Mouse (Mus musculus) limb, embryonic 14.5 days (tissue): ENCODE data around the gene Best1. TPM values are rescaled to one million over a fixed set of nuclear protein-coding genes. Genes with fewer than 3 reads are reported as not detected.

ENCODE experiments used
- ATAC-seq: fragments of 200-750 bp; cut with Nextera tagmentation; 2 replicates; pipeline ENCODE4 v1.8.0; 2017; ENCODE audit warnings: low read depth, moderate number of reproducible peaks, moderate TSS enrichment; ENCODE audit not compliant: low FRiP score
- DNase-seq: peaks from one replicate; pipeline ENCODE4 v3.0.0-alpha.2; 2015; ENCODE audit warnings: low spot score
- H3K27ac ChIP-seq: fragments of 300-500 bp; sonication (generic); replicated peaks from 2 replicates; pipeline ENCODE4 v1.5.1; 2014; ENCODE audit warnings: low read depth, mild to moderate bottlenecking, low read length, moderate library complexity, mixed read lengths
- H3K27me3 ChIP-seq: fragments of 300-500 bp; sonication (generic); 2 replicates; pipeline ENCODE4 v1.6.1; 2014; ENCODE audit warnings: low read length, mixed read lengths; ENCODE audit not compliant: control insufficient read depth, insufficient read depth
- H3K36me3 ChIP-seq: fragments of 300-500 bp; sonication (generic); 2 replicates; pipeline ENCODE4 v1.6.1; 2014; ENCODE audit warnings: mild to moderate bottlenecking, low read length, moderate library complexity, mixed read lengths; ENCODE audit not compliant: control insufficient read depth, insufficient read depth
- H3K4me1 ChIP-seq: fragments of 300-500 bp; sonication (generic); 2 replicates; pipeline ENCODE4 v1.6.1; 2014; ENCODE audit warnings: antibody characterized with exemption, low read length, mixed read lengths; ENCODE audit not compliant: control insufficient read depth, insufficient read depth
- H3K4me2 ChIP-seq: fragments of 300-500 bp; sonication (generic); replicated peaks from 2 replicates; pipeline ENCODE4 v1.6.1; 2014; ENCODE audit warnings: low read depth, mild to moderate bottlenecking, low read length, moderate library complexity; ENCODE audit not compliant: severe bottlenecking
- H3K4me3 ChIP-seq: fragments of 300-500 bp; sonication (generic); replicated peaks from 2 replicates; pipeline ENCODE4 v1.5.1; 2014; ENCODE audit warnings: low read length
- H3K9ac ChIP-seq: fragments of 300-500 bp; sonication (generic); 2 replicates; pipeline ENCODE4 v1.6.1; 2014; ENCODE audit warnings: mild to moderate bottlenecking, low read depth, low read length, moderate library complexity; ENCODE audit not compliant: severe bottlenecking
- H3K9me3 ChIP-seq: fragments of 300-500 bp; sonication (generic); 2 replicates; pipeline ENCODE4 v1.6.1; 2016; ENCODE audit warnings: low read length; ENCODE audit not compliant: control insufficient read depth
- POLR2A ChIP-seq: fragments of 200-500 bp; IDR thresholded peaks from 2 replicates; pipeline ENCODE4 v1.8.0; 2012; ENCODE audit warnings: inconsistent platforms, mild to moderate bottlenecking, moderate library complexity, borderline replicate concordance; ENCODE audit not compliant: insufficient read depth, insufficient read length; ENCODE audit errors: extremely low read depth
- WGBS: fragments of 180-500 bp; shearing (Covaris S2); extraction: QIAGEN DNeasy Blood & Tissue Kit; methylation state at CpG from one replicate; pipeline ENCODE4 v1.1.7; 2014; 5-methylcytosine and 5-hydroxymethylcytosine counted together
- polyA plus RNA-seq, 2 experiments: library from polyadenylated mRNA; depleted of rRNA in 1 of 2; stranded (reverse) in 1 of 2; unstranded in 1 of 2; fragments of >200 nt; fragmentation: Nextera tagmentation in 1 of 2; extraction: Ambion mirVana in 1 of 2; gene quantifications; 2 replicates each; pipeline versions ENCODE4 v1.2.1 to v1.2.3; 2012 to 2014

Gene Best1
- polyA plus RNA-seq, 2 experiments, result 1.5 to 1.7 TPM

DNA sequence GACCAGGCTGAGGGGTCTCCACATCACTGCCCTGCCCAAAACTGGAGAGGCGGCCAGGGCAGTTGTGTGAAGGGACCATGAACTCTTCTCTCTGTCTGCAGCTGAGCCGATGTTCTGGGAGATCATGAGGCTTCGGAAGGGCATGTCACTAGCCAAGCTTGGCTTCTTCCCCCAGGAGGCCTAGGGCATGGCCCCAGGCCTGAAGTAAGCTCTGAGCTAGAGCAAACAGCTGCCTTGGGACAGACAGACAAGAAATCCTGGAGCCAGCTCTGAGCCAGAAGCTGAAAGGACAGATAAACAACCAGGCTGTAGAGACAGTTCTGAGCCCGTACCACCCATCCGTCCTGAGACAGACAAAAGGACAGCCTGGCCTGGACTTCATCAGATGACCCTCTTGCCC, 32.9 kb upstream of the Best1 start:
- no peak overlapping the region for H3K27ac ChIP-seq

DNA sequence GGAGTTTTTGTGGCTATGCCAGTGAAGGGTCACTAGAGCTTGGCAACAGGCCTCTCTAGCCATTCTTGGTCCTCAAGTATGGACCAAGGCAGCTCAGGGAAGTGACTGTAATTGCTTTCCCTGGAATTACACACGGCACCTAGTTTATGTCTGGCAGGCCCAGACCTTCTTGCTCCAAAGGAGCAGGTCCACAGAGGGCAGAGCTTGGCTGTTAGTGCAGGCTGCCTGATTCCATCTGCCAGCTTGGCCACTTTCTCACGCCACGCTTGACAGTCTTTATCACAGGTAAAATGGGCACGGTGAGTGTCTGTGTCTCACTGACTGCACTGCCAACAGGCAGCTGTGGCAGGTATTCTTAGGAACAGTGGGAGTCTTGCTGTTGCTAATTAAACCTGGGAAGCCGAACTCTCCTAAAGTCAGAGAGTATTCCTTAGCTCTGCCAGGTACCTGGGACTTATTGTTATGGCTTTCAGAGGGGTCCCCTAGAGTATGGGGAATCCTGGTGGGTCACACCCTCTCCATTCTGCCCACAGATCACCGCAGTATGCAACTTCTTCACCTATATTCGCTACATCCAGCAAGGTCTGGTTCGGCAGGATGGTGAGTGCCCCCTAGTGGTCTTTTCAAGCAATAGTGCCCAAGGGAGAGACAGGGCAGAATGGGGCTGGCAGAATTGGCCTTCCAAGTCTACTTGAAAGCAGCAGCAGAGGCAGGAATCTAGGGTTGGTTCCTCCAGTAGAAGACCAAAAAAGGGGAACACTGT, 32.0 kb upstream of the Best1 start:
- Histone ChIP-seq H3K9ac (no peak overlapping the region), H3K36me3 (peaks cover 41% of the 10 kb centered on the region), H3K4me3 (no peak overlapping the region), H3K27me3 (no peaks in the 10 kb centered on the region), H3K4me2 (no peak overlapping the region), H3K9me3 (no peaks in the 10 kb centered on the region), H3K27ac (no peak overlapping the region), H3K4me1 (no peaks in the 10 kb centered on the region)
- 39% methylated on average over 8 of the region's 8 CpGs for WGBS
- DNase-seq, result peak; percentile 78
- ATAC-seq, result no peak
- no peak for TF ChIP-seq POLR2A

More for the DNA sequence above, 32.9 kb upstream of the Best1 start:
- Histone ChIP-seq H3K9me3 (no peaks in the 10 kb centered on the region), H3K9ac (no peak overlapping the region), H3K4me2 (no peak overlapping the region), H3K27me3 (no peaks in the 10 kb centered on the region), H3K36me3 (peaks cover 31% of the 10 kb centered on the region), H3K4me1 (0 out of 2 replicates have a peak, but pooled peaks cover 4% of the 10 kb centered on the region), H3K4me3 (no peak overlapping the region)
- DNase-seq, result no peak
- WGBS, result 82% methylated on average over 5 of the region's 5 CpGs
- no peak for ATAC-seq
- no peak for TF ChIP-seq POLR2A

DNA sequence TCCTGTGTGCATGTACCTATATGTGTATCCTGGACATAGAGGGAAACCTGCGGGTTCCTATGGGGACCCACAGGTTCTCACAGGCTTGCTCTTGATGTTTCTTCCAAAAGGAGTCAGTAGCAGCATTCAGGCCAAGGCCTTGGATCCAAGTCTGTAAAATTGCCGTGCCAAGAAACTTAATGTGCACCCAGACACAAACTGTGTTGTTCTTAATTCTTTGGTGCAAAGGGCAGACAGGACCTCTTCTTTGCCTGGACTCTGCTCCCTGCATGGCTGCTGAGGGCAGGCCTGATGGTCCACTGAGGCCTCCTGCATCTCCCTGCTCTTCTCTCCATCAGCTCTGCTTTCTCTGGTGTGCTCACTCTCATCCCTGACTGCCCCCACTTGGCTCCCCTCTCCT, 28.3 kb upstream of the Best1 start:
- WGBS, result 92% methylated on average over 2 of the region's 2 CpGs
- TF ChIP-seq POLR2A, result no peak
- H3K36me3 ChIP-seq, result peaks cover 52% of the 10 kb centered on the region

DNA sequence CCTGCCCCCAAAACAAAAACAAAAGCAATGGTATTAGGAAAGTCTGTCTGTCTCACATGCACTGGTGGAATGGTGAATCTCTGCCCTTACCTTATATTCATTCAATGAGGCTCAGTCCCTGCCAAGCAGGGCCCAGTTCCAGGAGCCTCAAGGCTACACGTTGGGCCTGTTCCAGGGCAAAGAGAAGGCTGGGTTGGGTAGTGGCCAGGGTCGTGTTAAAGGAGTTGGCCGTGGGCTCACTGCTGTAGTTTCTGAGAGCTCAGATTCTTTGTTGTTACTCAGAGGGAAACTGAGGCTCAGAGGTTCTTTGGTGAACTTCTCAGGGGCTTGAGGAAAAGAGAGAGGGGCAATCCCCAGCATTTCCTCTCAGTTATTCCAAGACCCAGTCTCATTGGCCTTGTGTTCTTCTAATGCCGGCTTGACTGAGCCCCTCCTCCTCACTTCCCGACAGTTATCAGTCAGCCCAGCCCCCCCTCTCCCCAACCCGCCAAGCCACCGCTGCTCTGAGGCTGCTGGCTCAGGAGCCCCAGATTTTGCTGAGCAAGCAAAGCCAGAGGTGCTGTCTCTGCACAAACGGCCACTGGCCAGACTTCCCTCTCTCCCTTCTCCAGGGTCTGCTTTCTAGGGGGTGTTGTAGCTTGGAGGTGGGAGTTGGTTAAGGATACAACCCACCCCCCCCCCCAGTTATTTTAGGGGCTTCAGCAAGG, 23.9 kb upstream of the Best1 start:
- TF ChIP-seq POLR2A, result no peak
- peaks cover 34% of the 10 kb centered on the region for H3K36me3 ChIP-seq
- 21% methylated on average over 8 of the region's 8 CpGs for WGBS
- H3K9ac ChIP-seq, result peak overlapping the region; percentile 9; the same call in 1 of the 2 replicates
- peak overlapping the region; percentile 11 for H3K4me2 ChIP-seq
- H3K4me3 ChIP-seq, result no peak overlapping the region
- H3K9me3 ChIP-seq, result no peaks in the 10 kb centered on the region
- DNase-seq (peak; percentile 45), ATAC-seq (peak; percentile 73; the same call in 1 of the 2 replicates)
- peak overlapping the region; percentile 73 for H3K27ac ChIP-seq
- H3K27me3 ChIP-seq, result no peaks in the 10 kb centered on the region
- peaks cover 17% of the 10 kb centered on the region for H3K4me1 ChIP-seq

More for the DNA sequence above, 28.3 kb upstream of the Best1 start:
- Histone ChIP-seq H3K9me3 (no peaks in the 10 kb centered on the region), H3K27ac (no peak overlapping the region), H3K4me2 (no peak overlapping the region), H3K4me1 (peaks cover 11% of the 10 kb centered on the region), H3K9ac (no peak overlapping the region), H3K4me3 (no peak overlapping the region), H3K27me3 (no peaks in the 10 kb centered on the region)
- ATAC-seq, result no peak
- DNase-seq, result no peak

DNA sequence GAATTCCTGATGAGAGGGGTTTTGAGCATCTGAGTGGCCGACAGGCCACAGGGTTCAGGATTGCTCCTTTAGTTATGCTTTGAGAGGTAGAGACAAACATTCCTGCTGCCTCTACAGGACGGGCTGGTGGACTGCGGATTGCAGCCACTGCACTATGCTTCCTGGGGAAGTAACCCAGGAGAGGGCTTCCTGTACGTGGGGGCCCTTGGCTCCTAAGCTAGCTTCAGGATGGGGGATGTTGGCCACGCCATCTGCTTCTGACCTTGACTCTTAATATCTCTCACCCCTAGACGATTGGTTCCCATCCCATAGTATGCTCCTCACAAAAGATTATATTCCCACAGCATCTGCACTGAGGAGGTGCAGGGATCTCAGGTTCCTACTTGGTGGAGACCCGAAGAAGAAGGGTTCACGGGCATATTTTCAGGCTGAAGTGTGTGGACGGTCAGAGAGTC, 21.9 kb upstream of the Best1 start:
- DNase-seq (no peak), ATAC-seq (no peak)
- WGBS, result 73% methylated on average over 9 of the region's 9 CpGs
- no peak overlapping the region for H3K4me2 ChIP-seq
- TF ChIP-seq POLR2A, result no peak
- no peak overlapping the region for H3K4me3 ChIP-seq
- peak overlapping the region; percentile 48; the same call in 1 of the 2 replicates for H3K27ac ChIP-seq
- peaks cover 15% of the 10 kb centered on the region for H3K36me3 ChIP-seq
- peaks cover 29% of the 10 kb centered on the region for H3K4me1 ChIP-seq
- H3K9ac ChIP-seq, result no peak overlapping the region
- no peaks in the 10 kb centered on the region for H3K9me3 ChIP-seq
- no peaks in the 10 kb centered on the region for H3K27me3 ChIP-seq
